Mouse (Mus musculus): ENCODE data around the gene A930033H14Rik.

- TF ChIP-seq POLR2A (IDR thresholded peaks at IDR 0.05; ENCODE audit: insufficient read depth, low read depth, low read length) (no peak), CTCF (IDR thresholded peaks at IDR 0.05) (no peak)
Observed at GRCm38 (mm10) chr10:69257592-69258133, 44.8 kb upstream of the A930033H14Rik start.
